Comparison of ENCODE assay signal across 8 mouse cellular contexts in genomic region chr7:79052521-79053382, GRCm38 (mm10). TPM values are rescaled to one million over a fixed set of nuclear protein-coding genes. Genes with fewer than 3 reads are reported as not detected.
DNase-seq lines count a peak whose midpoint lies in the region; ATAC-seq and TF ChIP-seq lines count a peak whose summit lies in the region.

No protein-coding gene starts in this region.

- peak overlapping the region; percentile 57 for H3K4me3 ChIP-seq in heart, embryonic 11.5 days (ENCODE audit: low read depth, low read length)
- peak overlapping the region; percentile 24 for H3K4me3 ChIP-seq in intestine, postnatal 0 days (ENCODE audit: low read depth, low read length)
- H3K4me3 ChIP-seq in stomach, embryonic 16.5 days (replicated peaks; ENCODE audit: low read length), result peak overlapping the region; percentile 45

- WGBS in heart, embryonic 11.5 days (ENCODE audit: insufficient replicate concordance), result 3% methylated on average over 61 of the region's 66 CpGs
- 2% methylated on average over 63 of the region's 66 CpGs for WGBS in intestine, postnatal 0 days
- 2% methylated on average over 61 of the region's 66 CpGs for WGBS in stomach, embryonic 16.5 days

- H3K27ac ChIP-seq in heart, embryonic 11.5 days (ENCODE audit: low read depth, low read length), result no peak overlapping the region
- H3K27ac ChIP-seq in intestine, postnatal 0 days (ENCODE audit: low read depth, low read length), result no peak overlapping the region
- H3K27ac ChIP-seq in stomach, embryonic 16.5 days (ENCODE audit: low read length), result no peak overlapping the region

- H3K9me3 ChIP-seq in heart, embryonic 11.5 days (replicated peaks; ENCODE audit: control insufficient read depth, low read length), result no peaks in the 10 kb centered on the region
- H3K9me3 ChIP-seq in intestine, postnatal 0 days (ENCODE audit: control insufficient read depth), result no peaks in the 10 kb centered on the region
- H3K9me3 ChIP-seq in stomach, embryonic 16.5 days (replicated peaks; ENCODE audit: control insufficient read depth, low read length), result no peaks in the 10 kb centered on the region

- ATAC-seq in heart, embryonic 11.5 days (replicated peaks; ENCODE audit: insufficient number of reproducible peaks, low FRiP score, low TSS enrichment), result no peak
- ATAC-seq in intestine, postnatal 0 days, result no peak
- 0 out of 2 replicates have a peak, but pooled peaks have one; percentile 40 for ATAC-seq in stomach, embryonic 16.5 days (ENCODE audit: insufficient read depth, low FRiP score)

- H3K9ac ChIP-seq in heart, embryonic 11.5 days (ENCODE audit: low read depth, low read length), result peak overlapping the region; percentile 34; the same call in 1 of the 2 replicates
- no peak overlapping the region for H3K9ac ChIP-seq in intestine, postnatal 0 days (ENCODE audit: low read depth, low read length)
- H3K9ac ChIP-seq in stomach, embryonic 16.5 days (ENCODE audit: low read length), result peak overlapping the region; percentile 42

- TF ChIP-seq CTCF in intestine, postnatal 0 days (IDR thresholded peaks at IDR 0.05; ENCODE audit: low read depth), result no peak

- no peaks in the 10 kb centered on the region for H3K36me3 ChIP-seq in heart, embryonic 11.5 days (ENCODE audit: control insufficient read depth, insufficient read depth, low read length)
- H3K36me3 ChIP-seq in intestine, postnatal 0 days (ENCODE audit: control insufficient read depth, insufficient read depth), result no peaks in the 10 kb centered on the region
- H3K36me3 ChIP-seq in stomach, embryonic 16.5 days (ENCODE audit: control insufficient read depth, insufficient read depth, low read length), result no peaks in the 10 kb centered on the region

- H3K4me2 ChIP-seq in heart, embryonic 11.5 days, result peak overlapping the region; percentile 95
- peak overlapping the region; percentile 57 for H3K4me2 ChIP-seq in intestine, postnatal 0 days (replicated peaks; ENCODE audit: low read depth)
- H3K4me2 ChIP-seq in stomach, embryonic 16.5 days (ENCODE audit: low read depth, low read length), result peak overlapping the region; percentile 89

- H3K27me3 ChIP-seq in heart, embryonic 11.5 days (ENCODE audit: control insufficient read depth, insufficient read depth, low read length), result peaks cover 66% of the 10 kb centered on the region
- H3K27me3 ChIP-seq in intestine, postnatal 0 days (replicated peaks; ENCODE audit: control insufficient read depth, insufficient read depth, low read length), result peaks cover 47% of the 10 kb centered on the region
- peaks cover 66% of the 10 kb centered on the region for H3K27me3 ChIP-seq in stomach, embryonic 16.5 days (ENCODE audit: control insufficient read depth, insufficient read depth, low read length)

- H3K4me1 ChIP-seq in heart, embryonic 11.5 days (ENCODE audit: control insufficient read depth, insufficient read depth, low read length), result peaks cover 9% of the 10 kb centered on the region; the same call in 1 of the 2 replicates
- H3K4me1 ChIP-seq in intestine, postnatal 0 days (replicated peaks; ENCODE audit: control insufficient read depth, insufficient read depth, low read length), result no peaks in the 10 kb centered on the region
- 0 out of 2 replicates have a peak, but pooled peaks cover 2% of the 10 kb centered on the region for H3K4me1 ChIP-seq in stomach, embryonic 16.5 days (ENCODE audit: control insufficient read depth, insufficient read depth, low read length)

- DNase-seq in heart, adult 9 months (ENCODE audit: low spot score in 2 of 2), result no peak
- DNase-seq in thymus, postnatal 14 days, result peak; percentile 7
- DNase-seq in thymus, postnatal 10 days (ENCODE audit: low spot score in 2 of 2), result no peak
- no peak for DNase-seq in cerebellum, adult 18-20 months
- no peak for DNase-seq in urinary bladder, postnatal 14 days (ENCODE audit: low spot score)

RNA-seq across cellular contexts. Expression of gene Acan, which starts 0.5 kb away (rescaled TPM):
- polyA plus RNA-seq in heart, embryonic 11.5 days (2014; fragmentation: Nextera tagmentation; extraction: Ambion mirVana), result 0.31 and 0.52 TPM in 2 replicates
- polyA plus RNA-seq in intestine, postnatal 0 days (2015; fragmentation: Nextera tagmentation; extraction: Ambion mirVana), result not detected in 2 replicates
- polyA plus RNA-seq in stomach, embryonic 16.5 days (2015; fragmentation: Nextera tagmentation; extraction: Ambion mirVana), result 0.45 and 0.58 TPM in 2 replicates
